Mouse (Mus musculus) ovary, adult 18-20 months (tissue): Measurements from ENCODE around the gene Zfp91.

Experiments
- DNase-seq: peaks from one replicate; pipeline ENCODE4 v3.0.0; 2022; ENCODE audit warnings: low spot score, mixed read lengths

The Zfp91 gene

GRCm38 (mm10) chr19:12795511-12796327 lies at the start of gene Zfp91, which contains the start of gene Lpxn:
TSS of gene Zfp91 (minus strand) at chr19:12796126.
TSS of gene Lpxn (plus strand) at chr19:12796193.
- DNase-seq, result peak; percentile 97

- no peak for DNase-seq
Measured at GRCm38 (mm10) chr19:12838507-12838906, 42.6 kb upstream of the Zfp91 start.

- no peak for DNase-seq
Measured at GRCm38 (mm10) chr19:12833625-12834024, 37.7 kb upstream of the Zfp91 start.

- no peak for DNase-seq
Measured at GRCm38 (mm10) chr19:12831559-12831958, 35.6 kb upstream of the Zfp91 start.

- no peak for DNase-seq
Measured at GRCm38 (mm10) chr19:12830823-12831430, 35.0 kb upstream of the Zfp91 start.

GRCm38 (mm10) chr19:12824549-12824948 lies 28.6 kb upstream of the Zfp91 start:
- no peak for DNase-seq

- no peak for DNase-seq
Measured at GRCm38 (mm10) chr19:12820383-12820782, 24.5 kb upstream of the Zfp91 start.

GRCm38 (mm10) chr19:12818507-12818906 lies 22.6 kb upstream of the Zfp91 start:
- no peak for DNase-seq

GRCm38 (mm10) chr19:12813883-12814282 lies 18.0 kb upstream of the Zfp91 start:
- DNase-seq, result no peak

- DNase-seq, result no peak
Measured at GRCm38 (mm10) chr19:12812644-12813364, 16.9 kb upstream of the Zfp91 start.

- DNase-seq, result no peak
Measured at GRCm38 (mm10) chr19:12806214-12806613, 10.3 kb upstream of the Zfp91 start.

GRCm38 (mm10) chr19:12805730-12806129 lies 9.8 kb upstream of the Zfp91 start:
- no peak for DNase-seq

GRCm38 (mm10) chr19:12804237-12804636 lies 8.3 kb upstream of the Zfp91 start:
- no peak for DNase-seq

GRCm38 (mm10) chr19:12802830-12803229 lies 6.9 kb upstream of the Zfp91 start:
- no peak for DNase-seq

GRCm38 (mm10) chr19:12801046-12801445 lies 5.1 kb upstream of the Zfp91 start:
- no peak for DNase-seq

GRCm38 (mm10) chr19:12800621-12801020 lies 4.7 kb upstream of the Zfp91 start:
- DNase-seq, result no peak

GRCm38 (mm10) chr19:12799081-12799480 lies 3.2 kb upstream of the Zfp91 start:
- DNase-seq, result no peak

- no peak for DNase-seq
Measured at GRCm38 (mm10) chr19:12798404-12798803, 2.5 kb upstream of the Zfp91 start.

- no peak for DNase-seq
Measured at GRCm38 (mm10) chr19:12797071-12797470, 1.1 kb upstream of the Zfp91 start.

GRCm38 (mm10) chr19:12796328-12796931 lies 504 bp upstream of the Zfp91 start:
- DNase-seq, result peak; percentile 51

GRCm38 (mm10) chr19:12795110-12795509 lies 816 bp downstream of the Zfp91 start:
- no peak for DNase-seq
